Mouse (Mus musculus) heart, postnatal 0 days (tissue): ENCODE measurements around the gene Myo1d.

Source experiments
- CTCF ChIP-seq: IDR thresholded peaks from 2 replicates; pipeline ENCODE4 v1.5.1; 2016; ENCODE audit warnings: antibody characterized with exemption, control low read depth, low read depth
- EP300 ChIP-seq: IDR thresholded peaks from 2 replicates; pipeline ENCODE4 v1.6.1; 2016; ENCODE audit warnings: antibody characterized with exemption, low read depth

GRCm38 (mm10) chr11:80669934-80670333, 109.9 kb downstream of the Myo1d start:
- TF ChIP-seq CTCF, result no peak
- no peak for TF ChIP-seq EP300
